Mouse (Mus musculus): ENCODE data around the gene Arf3. TPM values are rescaled to one million over a fixed set of nuclear protein-coding genes. Genes with fewer than 3 reads are reported as not detected.

Gene Arf3
- polyA plus RNA-seq, 1 experiment from 2014 or later: 53.3 TPM

DNA sequence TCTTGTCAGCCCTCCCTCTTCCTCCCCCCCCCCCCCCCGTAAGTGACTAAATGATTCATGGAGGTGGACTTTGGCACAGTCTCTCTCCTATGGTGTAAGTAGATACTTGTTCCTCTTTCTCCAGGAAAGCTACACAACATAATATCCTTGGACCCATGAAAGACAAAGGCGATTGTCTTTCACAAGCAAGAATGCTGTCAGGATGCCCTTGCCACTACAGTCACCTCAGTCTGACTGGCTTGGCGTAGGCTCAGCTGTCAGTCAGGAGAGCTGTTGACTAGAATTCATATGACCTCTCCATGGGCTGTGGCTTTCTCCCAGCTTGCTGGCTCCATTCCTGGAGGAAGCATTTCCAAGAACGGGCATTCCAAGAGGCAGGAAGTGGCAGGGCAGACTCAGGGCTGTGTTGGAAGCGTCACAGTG is 48.8 kb downstream of the Arf3 start:
- 65% methylated on average over 5 of the region's 5 CpGs for WGBS
- ATAC-seq (ENCODE audit: insufficient number of reproducible peaks, low FRiP score, low TSS enrichment, low read depth): no peak
- H3K9ac ChIP-seq: no peak overlapping the region

DNA sequence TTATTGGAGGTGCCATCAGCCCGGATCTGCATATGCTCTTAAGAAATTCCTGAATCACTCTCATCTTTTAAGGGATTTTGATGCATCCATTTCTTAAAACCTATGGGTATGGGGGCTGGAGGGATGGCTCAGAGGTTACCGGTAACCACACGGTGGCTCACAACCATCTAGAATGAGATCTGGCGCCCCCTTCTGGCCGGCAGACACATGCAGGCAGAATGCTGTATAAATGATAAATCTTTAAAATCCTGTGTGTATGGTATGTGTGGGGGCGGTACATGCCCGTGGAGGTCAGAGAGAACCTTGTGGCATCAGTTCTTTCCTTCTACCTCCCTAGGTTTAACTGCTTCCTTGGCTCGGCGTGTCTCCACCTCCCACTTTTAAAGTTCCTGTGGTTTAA is 52.6 kb downstream of the Arf3 start:
- H3K36me3 ChIP-seq: no peaks in the 10 kb centered on the region
- no peaks in the 10 kb centered on the region for H3K9me3 ChIP-seq (replicated peaks)
- no peak overlapping the region for H3K9ac ChIP-seq
- H3K4me2 ChIP-seq (replicated peaks): no peak overlapping the region
- ATAC-seq (ENCODE audit: insufficient number of reproducible peaks, low FRiP score, low TSS enrichment, low read depth): no peak
- H3K4me1 ChIP-seq: peaks cover 4% of the 10 kb centered on the region
- no peaks in the 10 kb centered on the region for H3K27me3 ChIP-seq
- H3K4me3 ChIP-seq (replicated peaks): no peak overlapping the region
- no peak overlapping the region for H3K27ac ChIP-seq (replicated peaks)
- 19% methylated on average over 9 of the region's 9 CpGs for WGBS

More for the DNA sequence above, 48.8 kb downstream of the Arf3 start:
- no peaks in the 10 kb centered on the region for H3K27me3 ChIP-seq
- no peaks in the 10 kb centered on the region for H3K9me3 ChIP-seq (replicated peaks)
- no peak overlapping the region for H3K4me2 ChIP-seq (replicated peaks)
- H3K36me3 ChIP-seq: no peaks in the 10 kb centered on the region
- H3K4me1 ChIP-seq: no peaks in the 10 kb centered on the region
- no peak overlapping the region for H3K4me3 ChIP-seq (replicated peaks)
- H3K27ac ChIP-seq (replicated peaks): no peak overlapping the region

DNA sequence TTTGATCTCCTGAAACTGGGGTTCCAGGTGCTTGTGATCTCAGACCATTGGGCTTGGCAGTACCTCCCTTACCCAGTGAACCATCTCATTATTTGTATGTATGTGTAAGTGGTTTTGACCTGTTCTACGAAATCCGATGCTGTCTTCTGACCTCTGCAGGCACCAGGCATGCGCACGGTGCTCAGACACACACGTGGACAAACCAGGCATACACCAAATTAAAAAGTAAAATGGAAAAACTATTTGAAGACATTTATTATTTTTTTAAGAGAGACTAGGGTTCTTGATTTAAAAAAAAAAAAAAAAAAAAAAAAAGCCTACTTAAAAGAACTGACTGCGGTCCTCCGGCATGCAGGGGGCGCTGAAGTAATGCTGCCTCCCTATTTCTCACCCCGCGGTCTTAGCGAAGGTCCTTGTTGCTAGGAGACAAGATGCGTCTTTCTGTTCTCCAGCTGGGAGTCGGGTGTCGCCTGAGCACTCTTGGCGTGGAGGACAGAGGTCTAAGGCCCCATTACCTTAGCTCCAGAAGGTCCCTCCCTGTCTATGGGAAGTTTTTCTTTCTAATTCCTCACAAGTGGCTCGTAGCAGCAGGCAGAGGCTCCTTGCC is 55.1 kb downstream of the Arf3 start, which contains the start of gene Ccdc65:
Gene Ccdc65, plus strand, starts transcription at position 442 of the 607 bp plus-strand sequence.
- 0 out of 2 replicates have a peak within 1 kb of the TSS, but pooled peaks have one; percentile 7 for H3K9ac ChIP-seq

DNA sequence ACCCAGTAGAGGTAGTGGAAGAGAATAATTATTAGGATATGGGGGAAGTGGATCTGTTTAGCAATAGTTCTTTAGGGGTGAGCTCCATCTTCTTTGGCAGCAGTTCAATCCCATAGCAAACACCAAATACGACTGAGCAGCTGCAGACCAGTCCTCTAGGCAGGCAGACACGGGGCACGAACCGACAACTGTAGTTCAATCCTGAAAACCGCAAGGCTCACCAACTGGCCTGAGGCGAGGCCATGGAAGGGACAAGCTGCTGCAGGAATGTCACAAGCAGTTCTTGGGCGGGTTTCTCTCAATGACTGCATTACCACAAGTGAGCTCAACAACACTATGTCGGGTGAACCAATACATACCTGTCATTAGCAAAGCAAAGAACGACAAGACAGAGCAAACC is 58.7 kb downstream of the Arf3 start:
- Histone ChIP-seq H3K9ac (no peak overlapping the region), H3K4me1 (peaks cover 9% of the 10 kb centered on the region), H3K4me2 (replicated peaks) (no peak overlapping the region), H3K9me3 (replicated peaks) (no peaks in the 10 kb centered on the region), H3K36me3 (no peaks in the 10 kb centered on the region), H3K27ac (replicated peaks) (no peak overlapping the region), H3K27me3 (peaks cover 39% of the 10 kb centered on the region), H3K4me3 (replicated peaks) (no peak overlapping the region)
- 47% methylated on average over 9 of the region's 9 CpGs for WGBS
- ATAC-seq (ENCODE audit: insufficient number of reproducible peaks, low FRiP score, low TSS enrichment, low read depth): no peak

More for the DNA sequence above, 55.1 kb downstream of the Arf3 start, which contains the start of gene Ccdc65:
- Histone ChIP-seq H3K9me3 (replicated peaks) (no peaks in the 10 kb centered on the region), H3K4me2 (replicated peaks) (peak within 1 kb of the TSS; percentile 63), H3K4me1 (peaks cover 4% of the 10 kb centered on the region), H3K4me3 (replicated peaks) (peak within 1 kb of the TSS; percentile 46), H3K36me3 (no peaks in the 10 kb centered on the region), H3K27ac (replicated peaks) (no peak within 1 kb of the TSS), H3K27me3 (peaks cover 10% of the 10 kb centered on the region)
- WGBS: 14% methylated on average over 16 of the region's 16 CpGs
- ATAC-seq (ENCODE audit: insufficient number of reproducible peaks, low FRiP score, low TSS enrichment, low read depth): no peak; the same call in 1 of the 2 replicates

DNA sequence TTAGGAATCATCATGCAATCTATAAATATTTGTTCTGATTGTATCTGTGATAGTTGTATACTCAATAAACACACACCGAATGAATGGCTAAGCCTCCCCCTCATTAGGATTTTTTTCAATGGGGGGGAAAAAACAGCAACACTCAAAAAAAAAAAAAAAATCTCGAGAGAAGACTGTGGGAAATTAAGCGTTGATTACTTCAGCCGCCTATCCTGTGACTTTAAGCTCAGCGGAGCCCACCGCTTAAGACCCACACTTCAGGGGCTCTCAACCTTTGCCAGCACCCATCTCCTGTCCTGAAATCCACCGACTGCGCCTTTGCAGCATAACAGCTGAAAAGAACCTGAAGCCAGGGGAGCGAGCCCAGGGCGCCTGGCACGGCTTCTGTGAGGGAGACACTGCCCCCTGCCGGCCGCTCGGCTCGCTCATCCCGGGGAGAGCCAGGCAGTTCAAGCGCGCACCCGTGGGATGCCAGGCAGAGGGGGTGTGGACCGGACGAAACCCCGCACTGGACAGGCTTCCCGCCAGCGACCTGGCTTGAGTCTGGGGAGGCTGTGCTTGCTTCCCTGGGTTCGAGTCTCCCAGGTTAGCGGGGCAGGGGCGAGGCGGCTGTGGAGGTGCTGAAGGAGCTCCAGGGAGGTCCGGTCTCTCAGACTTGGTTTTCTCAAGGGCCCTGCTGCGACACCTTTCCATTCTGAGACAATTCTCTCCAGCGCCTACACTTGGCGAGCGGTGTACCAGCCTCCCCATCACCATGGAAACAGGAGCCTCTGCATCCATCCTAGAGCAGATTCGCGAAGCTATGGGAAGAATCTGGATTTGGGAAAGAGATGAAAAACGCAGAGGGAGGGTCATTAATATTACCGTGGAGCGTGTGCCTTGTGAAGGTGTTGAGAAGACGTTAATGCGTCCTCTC is 63.6 kb downstream of the Arf3 start:
- H3K9ac ChIP-seq: no peak overlapping the region
- WGBS: 5% methylated on average over 40 of the region's 40 CpGs

DNA sequence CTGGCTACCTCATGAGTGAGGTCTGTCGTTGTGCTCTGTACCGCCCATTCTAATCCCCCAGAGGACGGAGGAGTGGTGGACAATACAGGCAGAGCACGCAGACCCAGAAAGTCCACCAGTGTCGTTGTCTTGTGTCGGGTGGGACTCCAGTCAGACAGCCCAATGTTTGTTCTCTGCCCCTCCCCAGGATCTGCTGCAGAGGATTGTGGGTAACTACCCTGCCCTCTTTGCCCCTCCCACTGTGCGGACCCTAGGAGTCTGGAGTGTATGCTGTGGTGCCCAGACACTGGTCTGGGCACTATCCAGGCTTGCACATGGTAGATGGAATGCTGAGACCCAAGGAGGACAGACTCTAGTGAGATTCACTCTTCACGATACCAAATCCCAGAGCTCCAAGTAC is 66.8 kb downstream of the Arf3 start:
- no peaks in the 10 kb centered on the region for H3K36me3 ChIP-seq
- H3K4me1 ChIP-seq: peaks cover 19% of the 10 kb centered on the region
- H3K27ac ChIP-seq (replicated peaks): no peak overlapping the region
- H3K9me3 ChIP-seq (replicated peaks): no peaks in the 10 kb centered on the region
- H3K4me2 ChIP-seq (replicated peaks): no peak overlapping the region
- no peak overlapping the region for H3K4me3 ChIP-seq (replicated peaks)
- no peak overlapping the region for H3K9ac ChIP-seq
- no peak for ATAC-seq (ENCODE audit: insufficient number of reproducible peaks, low FRiP score, low TSS enrichment, low read depth)
- WGBS: 55% methylated on average over 8 of the region's 8 CpGs
- H3K27me3 ChIP-seq: peaks cover 23% of the 10 kb centered on the region

More for the DNA sequence above, 63.6 kb downstream of the Arf3 start:
- H3K4me2 ChIP-seq (replicated peaks): peak overlapping the region; percentile 61
- no peak overlapping the region for H3K27ac ChIP-seq (replicated peaks)
- H3K36me3 ChIP-seq: no peaks in the 10 kb centered on the region
- ATAC-seq (ENCODE audit: insufficient number of reproducible peaks, low FRiP score, low TSS enrichment, low read depth): no peak
- peaks cover 44% of the 10 kb centered on the region for H3K27me3 ChIP-seq
- H3K4me3 ChIP-seq (replicated peaks): peak overlapping the region; percentile 33
- H3K9me3 ChIP-seq (replicated peaks): no peaks in the 10 kb centered on the region
- peaks cover 7% of the 10 kb centered on the region for H3K4me1 ChIP-seq

DNA sequence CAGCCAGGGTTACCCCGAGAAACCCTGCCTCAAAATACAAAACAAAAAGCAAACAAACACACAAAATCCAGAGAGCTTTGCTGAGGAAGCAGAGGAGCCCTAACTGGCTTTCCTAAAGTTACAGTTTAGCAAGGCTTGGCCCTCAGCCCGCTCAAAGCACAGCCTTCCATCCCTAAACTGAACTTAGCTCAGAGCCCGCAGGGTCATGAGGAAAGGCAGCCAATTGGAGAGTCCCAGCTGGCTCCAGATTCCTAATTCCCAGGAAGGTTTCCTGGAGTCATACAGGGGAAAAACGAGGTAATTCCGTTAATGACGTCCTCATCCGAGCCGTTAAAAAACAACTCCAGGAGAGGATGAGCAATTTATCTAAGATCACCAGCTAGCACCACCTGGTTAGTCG is 67.3 kb downstream of the Arf3 start:
- H3K27me3 ChIP-seq: peaks cover 18% of the 10 kb centered on the region
- no peaks in the 10 kb centered on the region for H3K9me3 ChIP-seq (replicated peaks)
- no peaks in the 10 kb centered on the region for H3K36me3 ChIP-seq
- H3K4me3 ChIP-seq (replicated peaks): no peak overlapping the region
- H3K9ac ChIP-seq: no peak overlapping the region
- WGBS: 47% methylated on average over 9 of the region's 9 CpGs
- no peak overlapping the region for H3K4me2 ChIP-seq (replicated peaks)
- H3K4me1 ChIP-seq: peaks cover 19% of the 10 kb centered on the region
- ATAC-seq (ENCODE audit: insufficient number of reproducible peaks, low FRiP score, low TSS enrichment, low read depth): no peak
- no peak overlapping the region for H3K27ac ChIP-seq (replicated peaks)

DNA sequence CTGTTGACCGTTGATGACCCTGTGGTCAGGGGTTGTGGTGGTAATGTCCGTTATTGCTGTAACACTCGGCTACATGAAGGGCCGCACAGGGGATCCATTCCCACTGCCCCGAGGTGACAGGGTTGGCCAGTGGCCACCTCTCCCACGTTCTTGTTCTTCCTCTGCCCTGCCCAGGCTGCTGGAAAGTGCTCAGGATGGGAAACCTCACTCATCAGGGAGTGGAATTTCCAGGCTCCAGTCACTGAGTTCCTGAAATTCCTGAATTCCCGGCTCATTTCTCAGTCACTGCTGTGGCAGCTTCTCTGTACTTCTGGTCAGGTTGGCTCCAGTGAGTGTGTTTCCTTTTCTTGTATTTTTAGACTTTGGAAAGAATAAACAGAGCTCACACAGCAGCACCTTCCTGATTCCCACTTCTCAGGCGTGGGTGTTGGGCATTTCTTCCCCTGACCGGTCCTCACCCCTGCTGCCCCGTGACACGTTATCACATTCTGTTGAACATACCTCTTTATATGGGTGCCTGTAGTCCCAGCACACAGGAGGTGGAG is 70.8 kb downstream of the Arf3 start:
- Histone ChIP-seq H3K27ac (replicated peaks) (no peak overlapping the region), H3K4me2 (replicated peaks) (no peak overlapping the region), H3K4me3 (replicated peaks) (no peak overlapping the region), H3K4me1 (peaks cover 12% of the 10 kb centered on the region), H3K27me3 (no peaks in the 10 kb centered on the region), H3K9ac (no peak overlapping the region), H3K9me3 (replicated peaks) (no peaks in the 10 kb centered on the region), H3K36me3 (no peaks in the 10 kb centered on the region)
- ATAC-seq (ENCODE audit: insufficient number of reproducible peaks, low FRiP score, low TSS enrichment, low read depth): no peak
- WGBS: 35% methylated on average over 11 of the region's 11 CpGs

DNA sequence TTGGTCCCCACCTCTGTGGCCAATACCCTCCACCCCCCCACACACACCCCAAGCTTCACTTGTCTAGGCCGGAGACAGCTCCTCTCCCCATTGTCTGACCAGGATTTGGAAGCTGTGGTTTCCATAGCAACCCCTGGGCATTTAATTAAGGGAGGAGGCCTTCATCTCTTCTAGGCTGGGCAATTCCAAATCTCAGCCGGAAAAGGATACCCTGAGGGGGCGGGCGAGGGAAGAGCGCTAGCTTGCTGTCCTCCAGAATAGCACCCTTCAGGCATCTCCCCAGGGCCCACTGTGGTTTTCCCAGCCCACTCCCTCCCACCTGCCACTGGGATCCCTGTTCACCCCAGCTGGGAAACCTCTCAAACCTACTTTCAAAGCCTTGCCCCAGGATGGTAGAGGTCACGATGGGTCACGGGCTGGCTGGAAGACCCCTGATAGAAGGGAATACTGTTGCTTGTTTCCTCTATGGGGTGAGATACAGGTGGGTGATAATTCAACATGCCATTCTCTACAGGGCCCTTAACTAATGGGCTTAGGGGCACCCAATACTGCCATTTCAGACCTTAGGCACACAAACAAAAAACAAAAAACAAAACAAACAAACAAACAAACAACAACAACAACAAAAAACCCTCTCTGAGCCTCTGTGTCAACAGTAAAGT is 71.4 kb downstream of the Arf3 start:
- Histone ChIP-seq H3K4me1 (peaks cover 12% of the 10 kb centered on the region), H3K27me3 (no peaks in the 10 kb centered on the region), H3K4me3 (replicated peaks) (no peak overlapping the region), H3K9me3 (replicated peaks) (no peaks in the 10 kb centered on the region), H3K36me3 (no peaks in the 10 kb centered on the region), H3K9ac (no peak overlapping the region), H3K27ac (replicated peaks) (no peak overlapping the region), H3K4me2 (replicated peaks) (no peak overlapping the region)
- WGBS: 33% methylated on average over 7 of the region's 7 CpGs
- ATAC-seq (ENCODE audit: insufficient number of reproducible peaks, low FRiP score, low TSS enrichment, low read depth): no peak

DNA sequence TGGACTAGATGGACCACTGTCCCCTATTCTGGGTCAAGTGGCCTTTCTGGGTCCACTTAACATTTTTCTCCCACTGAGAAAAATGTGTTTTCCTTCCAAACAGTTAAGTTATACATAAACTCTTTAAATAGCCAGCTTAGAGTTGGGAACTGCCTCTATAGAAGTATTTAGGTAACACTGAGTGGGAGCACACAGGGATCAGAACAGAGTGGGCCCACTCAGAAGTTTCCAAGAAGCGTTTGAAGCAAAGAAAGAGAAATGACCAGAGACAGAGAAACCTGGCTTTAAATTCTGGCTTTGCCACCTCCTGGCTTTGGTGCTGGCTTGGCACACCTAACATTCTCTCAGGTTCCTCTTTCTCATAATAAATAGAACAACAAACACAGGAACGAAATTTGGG is 73.3 kb downstream of the Arf3 start:
- WGBS: 85% methylated on average over 2 of the region's 2 CpGs
- Histone ChIP-seq H3K36me3 (no peaks in the 10 kb centered on the region), H3K9me3 (replicated peaks) (no peaks in the 10 kb centered on the region), H3K4me1 (peaks cover 12% of the 10 kb centered on the region), H3K4me3 (replicated peaks) (no peak overlapping the region), H3K4me2 (replicated peaks) (no peak overlapping the region), H3K27ac (replicated peaks) (no peak overlapping the region), H3K27me3 (no peaks in the 10 kb centered on the region), H3K9ac (no peak overlapping the region)
- no peak for ATAC-seq (ENCODE audit: insufficient number of reproducible peaks, low FRiP score, low TSS enrichment, low read depth)

Measured in embryonic facial prominence, embryonic 15.5 days (tissue).